Mouse (Mus musculus): ENCODE results near the gene Adgrl4. TPM values are rescaled to one million over a fixed set of nuclear protein-coding genes. Genes with fewer than 3 reads are reported as not detected.

The Adgrl4 gene
- polyA plus RNA-seq, 1 experiment from 2014 or later = 4.8 TPM

DNA sequence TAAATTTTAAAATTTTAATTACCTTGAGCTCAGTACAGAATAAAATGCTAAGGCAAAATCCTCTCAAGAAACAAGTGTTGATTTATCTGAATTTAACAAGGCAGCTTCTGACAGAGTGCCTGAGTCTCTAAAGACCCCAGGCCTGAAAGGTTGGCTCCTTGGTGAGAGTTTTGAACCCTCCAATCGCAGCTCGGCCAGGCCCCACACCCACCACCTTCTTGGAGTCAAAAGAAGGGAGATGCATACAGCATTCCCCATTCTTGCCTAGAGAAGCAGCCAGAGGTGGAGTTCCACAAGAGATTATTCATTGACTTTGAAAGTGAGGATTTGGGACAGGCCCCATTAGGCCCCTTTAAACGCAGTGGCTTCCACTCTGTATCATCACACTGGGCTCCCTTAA is 129.9 kb downstream of the Adgrl4 start:
- Histone ChIP-seq H3K27me3 (ENCODE audit: control insufficient read depth, insufficient read depth, low read length) (no peaks in the 10 kb centered on the region), H3K4me1 (ENCODE audit: control insufficient read depth, insufficient read depth, low read length) (no peaks in the 10 kb centered on the region), H3K36me3 (ENCODE audit: control insufficient read depth, insufficient read depth, low read length) (no peaks in the 10 kb centered on the region), H3K4me2 (ENCODE audit: low read depth, severe bottlenecking) (no peak overlapping the region), H3K4me3 (ENCODE audit: low read depth, low read length) (no peak overlapping the region), H3K27ac (replicated peaks; ENCODE audit: low read depth, low read length) (no peak overlapping the region), H3K9me3 (ENCODE audit: control insufficient read depth, low read length) (no peaks in the 10 kb centered on the region), H3K9ac (ENCODE audit: low read length) (no peak overlapping the region)
- ATAC-seq (ENCODE audit: insufficient number of reproducible peaks, low FRiP score, low TSS enrichment, low read depth) = no peak
- 31% methylated on average over 3 of the region's 3 CpGs for WGBS
- DNase-seq (ENCODE audit: low spot score) = no peak

DNA sequence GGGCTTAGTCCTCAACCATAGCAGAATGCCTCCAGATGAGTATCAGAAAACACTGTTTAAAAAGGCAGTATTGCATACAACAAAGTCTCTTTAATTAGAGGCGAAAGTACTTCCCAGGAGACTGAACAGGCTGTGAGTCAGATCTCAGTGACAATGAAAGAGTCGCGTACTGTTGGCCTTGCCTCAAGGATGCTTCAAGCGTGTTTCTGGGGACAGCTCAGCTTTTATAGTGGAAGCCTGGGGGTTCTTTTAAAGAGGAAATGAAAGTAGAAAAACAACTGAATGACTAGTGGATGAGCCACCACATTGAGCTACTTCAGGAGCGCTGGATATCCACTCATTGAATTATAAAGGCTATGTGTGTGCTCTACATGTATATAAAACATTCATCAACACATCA is 134.4 kb downstream of the Adgrl4 start:
- DNase-seq (ENCODE audit: low spot score) (no peak), ATAC-seq (ENCODE audit: insufficient number of reproducible peaks, low FRiP score, low TSS enrichment, low read depth) (no peak)
- H3K36me3 ChIP-seq (ENCODE audit: control insufficient read depth, insufficient read depth, low read length) = no peaks in the 10 kb centered on the region
- no peak overlapping the region for H3K27ac ChIP-seq (replicated peaks; ENCODE audit: low read depth, low read length)
- no peaks in the 10 kb centered on the region for H3K4me1 ChIP-seq (ENCODE audit: control insufficient read depth, insufficient read depth, low read length)
- no peak overlapping the region for H3K9ac ChIP-seq (ENCODE audit: low read length)
- no peak overlapping the region for H3K4me2 ChIP-seq (ENCODE audit: low read depth, severe bottlenecking)
- no peaks in the 10 kb centered on the region for H3K9me3 ChIP-seq (ENCODE audit: control insufficient read depth, low read length)
- H3K4me3 ChIP-seq (ENCODE audit: low read depth, low read length) = no peak overlapping the region
- no peaks in the 10 kb centered on the region for H3K27me3 ChIP-seq (ENCODE audit: control insufficient read depth, insufficient read depth, low read length)
- 86% methylated on average over 5 of the region's 5 CpGs for WGBS

DNA sequence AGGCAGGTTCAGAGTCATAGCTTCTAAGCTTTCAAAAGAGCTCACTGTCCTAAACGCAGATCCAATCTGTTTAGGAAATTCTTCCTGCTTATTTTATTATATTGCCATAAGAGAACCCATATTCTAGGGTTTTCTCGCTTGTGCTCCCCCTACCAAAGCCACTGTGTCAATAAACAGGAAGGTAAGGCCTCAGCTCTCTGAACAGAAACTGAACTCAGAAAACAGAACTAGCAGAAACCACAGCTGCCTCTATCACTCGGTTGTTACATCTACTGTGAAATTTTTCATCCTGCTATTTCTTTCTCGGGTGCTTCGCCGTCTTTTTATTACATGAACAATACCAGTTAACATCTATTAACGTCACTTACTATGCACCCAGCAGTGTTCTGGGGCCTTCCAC is 137.6 kb downstream of the Adgrl4 start:
- H3K4me2 ChIP-seq (ENCODE audit: low read depth, severe bottlenecking) = no peak overlapping the region
- no peaks in the 10 kb centered on the region for H3K27me3 ChIP-seq (ENCODE audit: control insufficient read depth, insufficient read depth, low read length)
- H3K4me3 ChIP-seq (ENCODE audit: low read depth, low read length) = no peak overlapping the region
- no peaks in the 10 kb centered on the region for H3K9me3 ChIP-seq (ENCODE audit: control insufficient read depth, low read length)
- 92% methylated on average over 7 of the region's 7 CpGs for WGBS
- DNase-seq (ENCODE audit: low spot score) (no peak), ATAC-seq (ENCODE audit: insufficient number of reproducible peaks, low FRiP score, low TSS enrichment, low read depth) (no peak)
- H3K9ac ChIP-seq (ENCODE audit: low read length) = no peak overlapping the region
- no peaks in the 10 kb centered on the region for H3K4me1 ChIP-seq (ENCODE audit: control insufficient read depth, insufficient read depth, low read length)
- H3K36me3 ChIP-seq (ENCODE audit: control insufficient read depth, insufficient read depth, low read length) = no peaks in the 10 kb centered on the region
- no peak overlapping the region for H3K27ac ChIP-seq (replicated peaks; ENCODE audit: low read depth, low read length)

DNA sequence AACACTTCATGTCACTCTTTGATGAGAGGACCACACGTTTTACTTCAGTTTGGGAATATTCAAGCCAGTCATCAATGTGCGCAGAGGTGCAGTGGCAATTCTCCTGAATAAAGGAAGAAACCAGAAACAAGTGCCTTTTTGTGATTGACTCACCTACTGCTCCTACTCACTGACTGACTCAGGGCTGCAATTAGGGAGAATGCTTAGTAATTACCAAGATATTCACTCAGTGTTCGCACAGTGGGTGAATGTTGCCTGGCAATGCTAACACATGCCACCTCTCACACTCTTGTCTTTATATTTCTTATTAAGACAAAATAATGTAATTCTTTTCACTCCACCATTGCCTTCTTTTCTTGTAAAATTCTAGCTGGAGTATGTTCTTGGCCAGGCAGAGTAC is 138.5 kb downstream of the Adgrl4 start:
- Histone ChIP-seq H3K27ac (replicated peaks; ENCODE audit: low read depth, low read length) (no peak overlapping the region), H3K4me1 (ENCODE audit: control insufficient read depth, insufficient read depth, low read length) (no peaks in the 10 kb centered on the region), H3K36me3 (ENCODE audit: control insufficient read depth, insufficient read depth, low read length) (no peaks in the 10 kb centered on the region), H3K9ac (ENCODE audit: low read length) (no peak overlapping the region), H3K27me3 (ENCODE audit: control insufficient read depth, insufficient read depth, low read length) (no peaks in the 10 kb centered on the region), H3K4me3 (ENCODE audit: low read depth, low read length) (no peak overlapping the region), H3K4me2 (ENCODE audit: low read depth, severe bottlenecking) (no peak overlapping the region), H3K9me3 (ENCODE audit: control insufficient read depth, low read length) (no peaks in the 10 kb centered on the region)
- ATAC-seq (ENCODE audit: insufficient number of reproducible peaks, low FRiP score, low TSS enrichment, low read depth) (no peak), DNase-seq (ENCODE audit: low spot score) (no peak)
- WGBS = 89% methylated on average over 3 of the region's 3 CpGs

DNA sequence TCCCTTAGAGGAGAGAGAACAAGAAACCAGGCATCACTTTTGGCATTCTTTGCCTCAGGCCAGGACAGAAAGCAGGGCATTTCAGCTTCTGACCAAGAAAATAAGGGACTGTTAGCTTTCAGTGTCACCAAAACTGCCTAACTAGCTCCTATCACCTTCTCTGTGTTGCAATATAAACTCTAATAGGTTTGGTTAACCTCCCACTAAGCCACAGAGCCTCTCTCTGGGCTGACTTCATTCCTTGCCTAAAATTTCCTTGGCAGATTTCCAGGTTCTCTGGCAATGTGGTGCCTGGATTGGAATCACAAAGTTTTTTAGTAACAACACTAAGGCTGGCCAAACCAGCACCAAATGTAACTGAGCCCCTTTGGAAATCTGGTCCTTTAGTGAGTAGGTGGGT is 154.2 kb downstream of the Adgrl4 start:
- DNase-seq (ENCODE audit: low spot score) = no peak
- Histone ChIP-seq H3K9me3 (ENCODE audit: control insufficient read depth, low read length) (no peaks in the 10 kb centered on the region), H3K27ac (replicated peaks; ENCODE audit: low read depth, low read length) (no peak overlapping the region), H3K4me3 (ENCODE audit: low read depth, low read length) (no peak overlapping the region), H3K4me2 (ENCODE audit: low read depth, severe bottlenecking) (no peak overlapping the region), H3K9ac (ENCODE audit: low read length) (no peak overlapping the region), H3K4me1 (ENCODE audit: control insufficient read depth, insufficient read depth, low read length) (no peaks in the 10 kb centered on the region), H3K36me3 (ENCODE audit: control insufficient read depth, insufficient read depth, low read length) (no peaks in the 10 kb centered on the region), H3K27me3 (ENCODE audit: control insufficient read depth, insufficient read depth, low read length) (no peaks in the 10 kb centered on the region)
- ATAC-seq (ENCODE audit: insufficient number of reproducible peaks, low FRiP score, low TSS enrichment, low read depth) = no peak

All from limb, embryonic 11.5 days (tissue).